Mouse (Mus musculus) embryonic fibroblast, embryonic 13.5 days (primary cell): ENCODE results near the gene Slc16a10.

Experiments used
- CTCF ChIP-seq: IDR thresholded peaks from 2 replicates; pipeline ENCODE4 v1.5.1; 2011; ENCODE audit warnings: mild to moderate bottlenecking, control low read depth, low read length, moderate library complexity, borderline replicate concordance; ENCODE audit not compliant: insufficient read depth
- POLR2A ChIP-seq: IDR thresholded peaks from 2 replicates; pipeline ENCODE4 v1.6.1; 2011; ENCODE audit warnings: low read depth, mild to moderate bottlenecking, control low read depth, low read length, moderate library complexity

- no peak for TF ChIP-seq POLR2A
- TF ChIP-seq CTCF, result no peak
These were observed 109.2 kb downstream of the Slc16a10 start for GRCm38 (mm10) chr10:40032897-40033296.
